Mouse (Mus musculus): ENCODE measurements around the gene Csnk1g2. TPM values are rescaled to one million over a fixed set of nuclear protein-coding genes. Genes with fewer than 3 reads are reported as not detected.

Gene Csnk1g2
- polyA plus RNA-seq (2016; fragmentation: Nextera tagmentation; extraction: Ambion mirVana) = 123 and 133 TPM in 2 replicates

DNA sequence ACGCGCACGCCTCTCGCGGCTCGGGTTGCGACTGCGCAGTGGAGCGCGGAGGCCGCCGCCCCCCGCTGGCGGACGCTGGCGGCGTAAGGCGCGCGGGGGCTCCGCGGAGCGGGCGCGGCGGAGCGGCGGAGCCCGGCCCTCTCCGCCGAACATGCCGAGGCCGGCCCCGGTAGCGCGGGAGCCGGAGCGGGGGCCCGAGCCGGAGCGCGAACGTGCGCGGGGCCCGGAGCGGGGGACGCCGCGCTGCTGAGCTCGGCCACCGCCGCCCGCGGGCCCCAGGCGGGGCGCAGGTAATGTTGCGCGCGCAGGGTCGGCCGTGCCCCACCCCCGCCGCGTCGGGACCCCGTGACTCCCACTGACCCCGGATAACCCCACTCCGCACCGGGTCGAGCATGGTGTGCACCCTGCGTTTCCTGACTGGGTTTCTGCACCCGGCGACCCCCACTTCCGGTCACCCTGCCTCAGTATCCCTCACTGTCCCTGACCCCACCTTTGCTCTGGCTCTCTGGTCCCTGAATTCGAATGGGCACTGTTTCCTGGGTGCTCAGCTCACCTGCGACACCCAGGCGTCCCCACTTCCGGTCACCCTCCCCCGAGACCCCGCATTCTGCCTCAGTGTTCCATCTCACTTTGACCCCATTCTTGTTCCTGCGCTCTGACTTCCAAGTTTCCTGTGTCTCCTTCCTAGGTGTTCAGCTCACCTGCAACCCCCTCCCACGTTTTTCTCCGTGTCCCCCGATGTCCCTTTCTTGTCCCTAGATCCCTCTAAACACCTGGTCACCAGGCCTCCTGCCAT is at the start of gene Csnk1g2:
Gene Csnk1g2 (plus strand): TSS at position 178 of the 796 bp plus-strand sequence.
- Histone ChIP-seq H3K27me3 (ENCODE audit: poor library complexity, severe bottlenecking) (no peaks in the 10 kb centered on the region), H3K4me1 (peaks cover 59% of the 10 kb centered on the region), H3K36me3 (replicated peaks) (peaks cover 22% of the 10 kb centered on the region), H3K4me3 (peak within 1 kb of the TSS; percentile 84), H3K9me3 (no peaks in the 10 kb centered on the region), H3K27ac (peak within 1 kb of the TSS; percentile 96)
- peak; percentile 38 for DNase-seq (ENCODE audit: extremely low spot score, low spot score)
- WGBS = under 1% methylated on average over 75 of the region's 85 CpGs

GRCm38 (mm10) chr10:80573944-80574343 is 48.7 kb upstream of the Csnk1g2 start:
- H3K4me3 ChIP-seq = peak overlapping the region; percentile 85; the same call in 1 of the 2 replicates
- H3K9me3 ChIP-seq = no peaks in the 10 kb centered on the region
- no peak for DNase-seq (ENCODE audit: extremely low spot score, low spot score)
- H3K4me1 ChIP-seq = peaks cover 98% of the 10 kb centered on the region
- 56% methylated on average over 9 of the region's 9 CpGs for WGBS
- H3K36me3 ChIP-seq (replicated peaks) = peaks cover 4% of the 10 kb centered on the region
- no peaks in the 10 kb centered on the region for H3K27me3 ChIP-seq (ENCODE audit: poor library complexity, severe bottlenecking)
- peak overlapping the region; percentile 13; the same call in 1 of the 2 replicates for H3K27ac ChIP-seq

DNA sequence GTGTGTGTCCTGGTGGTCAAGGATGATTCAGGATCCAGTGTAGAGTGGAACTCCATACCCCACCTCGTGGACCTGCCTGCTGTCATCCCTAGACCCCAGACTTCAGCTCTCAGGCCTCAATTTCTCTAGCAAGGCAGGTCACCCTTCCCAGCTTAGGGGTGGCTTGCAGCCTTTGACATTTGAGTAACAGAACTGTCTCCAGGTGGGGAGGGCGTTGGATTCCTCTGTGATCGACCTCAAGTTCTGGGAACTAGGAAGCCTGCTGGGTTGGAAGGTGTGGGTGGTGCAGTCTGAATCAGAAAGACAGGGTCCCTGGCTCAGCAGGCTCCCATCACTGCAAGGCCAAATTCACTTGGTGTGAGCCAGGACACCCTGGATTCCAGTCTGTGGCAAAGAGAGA is 47.7 kb upstream of the Csnk1g2 start:
- peak overlapping the region; percentile 85 for H3K4me3 ChIP-seq
- peaks cover 95% of the 10 kb centered on the region for H3K4me1 ChIP-seq
- no peak overlapping the region for H3K27ac ChIP-seq
- H3K9me3 ChIP-seq = no peaks in the 10 kb centered on the region
- no peaks in the 10 kb centered on the region for H3K36me3 ChIP-seq (replicated peaks)
- no peaks in the 10 kb centered on the region for H3K27me3 ChIP-seq (ENCODE audit: poor library complexity, severe bottlenecking)
- no peak for DNase-seq (ENCODE audit: extremely low spot score, low spot score)
- WGBS = 79% methylated on average over 3 of the region's 3 CpGs

GRCm38 (mm10) chr10:80575925-80576324 is 46.7 kb upstream of the Csnk1g2 start:
- DNase-seq (ENCODE audit: extremely low spot score, low spot score) = no peak
- Histone ChIP-seq H3K9me3 (no peaks in the 10 kb centered on the region), H3K4me3 (peak overlapping the region; percentile 85), H3K27me3 (ENCODE audit: poor library complexity, severe bottlenecking) (no peaks in the 10 kb centered on the region), H3K27ac (peak overlapping the region; percentile 91), H3K4me1 (peaks cover 85% of the 10 kb centered on the region), H3K36me3 (replicated peaks) (no peaks in the 10 kb centered on the region)
- WGBS = 16% methylated on average over 17 of the region's 17 CpGs

DNA sequence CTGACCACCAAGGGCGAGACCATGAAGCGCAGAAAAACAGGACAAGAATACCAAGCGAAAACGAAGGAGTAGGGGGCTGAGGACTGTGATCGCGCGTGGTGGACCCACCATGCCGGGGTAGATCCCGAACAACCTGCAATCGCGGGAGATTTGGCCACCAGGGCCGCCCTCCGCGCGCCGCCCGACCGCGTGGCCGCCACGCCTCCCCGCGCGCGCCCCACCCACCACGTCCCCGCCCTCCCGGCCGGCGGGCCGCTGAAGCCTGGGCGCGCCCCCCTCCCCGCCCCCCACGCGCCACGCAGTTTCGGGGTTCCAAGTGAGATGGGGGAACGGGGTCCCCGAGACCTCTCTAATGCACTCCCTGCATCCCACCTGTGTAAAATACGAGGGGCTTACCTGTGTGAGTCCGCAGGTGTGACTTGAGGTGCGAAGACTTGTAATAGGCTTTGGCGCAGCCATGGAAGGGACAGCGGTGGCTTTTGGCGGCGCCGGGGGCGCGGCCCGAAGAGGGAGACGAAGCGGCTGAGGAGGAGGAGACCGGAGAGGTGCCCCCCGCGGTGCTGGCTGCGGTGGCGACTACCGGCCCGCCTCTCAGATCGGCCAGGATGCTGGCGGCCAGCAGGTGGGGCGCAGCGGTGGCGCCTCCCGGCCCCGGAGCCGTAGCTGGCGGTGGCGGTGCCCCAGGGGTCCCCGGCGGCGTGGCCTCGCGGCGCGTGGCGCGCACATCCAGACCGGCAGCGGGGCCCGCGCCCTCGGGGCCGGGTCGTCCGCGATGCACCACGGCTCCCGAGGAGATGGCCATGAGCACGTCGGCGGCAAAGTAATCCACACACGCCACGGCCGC is 46.1 kb upstream of the Csnk1g2 start:
- WGBS = under 1% methylated on average over 95 of the region's 96 CpGs
- peak; percentile 62 for DNase-seq (ENCODE audit: extremely low spot score, low spot score)
- H3K36me3 ChIP-seq (replicated peaks) = no peaks in the 10 kb centered on the region; the same call in 1 of the 2 replicates
- H3K27ac ChIP-seq = peak overlapping the region; percentile 91
- H3K4me3 ChIP-seq = peak overlapping the region; percentile 85
- no peaks in the 10 kb centered on the region for H3K27me3 ChIP-seq (ENCODE audit: poor library complexity, severe bottlenecking)
- no peaks in the 10 kb centered on the region for H3K9me3 ChIP-seq
- H3K4me1 ChIP-seq = peaks cover 78% of the 10 kb centered on the region

DNA sequence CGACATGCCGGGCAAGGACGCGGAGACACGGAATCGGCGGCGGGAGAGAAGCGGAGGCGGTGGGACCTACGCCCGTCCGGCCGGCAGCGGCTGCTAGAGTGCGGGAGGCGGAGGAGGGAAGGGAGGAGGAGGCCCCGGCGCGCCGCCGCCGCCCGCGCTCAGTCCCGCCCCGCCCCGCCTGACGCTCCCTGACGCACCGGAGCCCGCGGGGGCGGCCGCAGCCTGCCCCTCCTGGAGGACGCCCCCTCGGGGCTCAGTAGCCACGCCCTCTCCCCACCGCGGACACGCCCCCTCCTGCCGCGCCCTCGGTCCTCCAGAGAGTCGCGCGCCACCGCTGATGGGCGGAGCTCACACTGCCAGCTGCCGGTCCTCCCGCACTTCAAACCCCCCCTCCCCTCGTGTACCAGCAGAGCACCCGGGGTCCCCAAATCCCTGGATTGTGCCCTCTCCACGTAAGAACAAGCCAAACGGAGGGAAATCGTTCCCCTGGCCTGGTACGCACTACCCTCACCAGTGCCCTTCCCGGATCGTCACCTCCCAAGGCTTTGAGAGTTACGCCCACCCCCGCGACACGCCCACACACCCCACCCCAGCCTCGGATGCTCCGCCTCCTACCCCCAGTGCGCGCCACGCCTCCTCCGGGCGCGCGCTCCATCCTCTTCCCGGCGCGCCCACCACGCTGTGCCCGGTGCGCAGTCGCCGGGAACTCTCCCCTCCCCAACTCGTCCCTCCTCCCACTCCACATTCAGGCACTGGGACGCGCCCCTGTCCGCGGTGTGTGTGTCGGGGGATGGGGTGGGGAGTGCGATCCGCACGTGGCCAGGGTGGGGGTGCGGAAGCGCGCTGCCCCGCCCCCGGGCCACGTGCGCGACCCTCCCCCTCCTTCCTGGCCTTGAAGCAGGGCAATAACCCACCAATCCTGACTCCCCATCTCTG is 45.2 kb upstream of the Csnk1g2 start, which contains the start of gene Klf16:
Gene Klf16 (minus strand): TSS at position 127 of the 936 bp plus-strand sequence.
- no peaks in the 10 kb centered on the region for H3K27me3 ChIP-seq (ENCODE audit: poor library complexity, severe bottlenecking)
- H3K9me3 ChIP-seq = no peaks in the 10 kb centered on the region
- H3K27ac ChIP-seq = peak within 1 kb of the TSS; percentile 91
- DNase-seq (ENCODE audit: extremely low spot score, low spot score) = peak; percentile 96
- peaks cover 70% of the 10 kb centered on the region for H3K4me1 ChIP-seq
- peaks cover 4% of the 10 kb centered on the region for H3K36me3 ChIP-seq (replicated peaks)
- peak within 1 kb of the TSS; percentile 85 for H3K4me3 ChIP-seq
- WGBS = under 1% methylated on average over 95 of the region's 97 CpGs

DNA sequence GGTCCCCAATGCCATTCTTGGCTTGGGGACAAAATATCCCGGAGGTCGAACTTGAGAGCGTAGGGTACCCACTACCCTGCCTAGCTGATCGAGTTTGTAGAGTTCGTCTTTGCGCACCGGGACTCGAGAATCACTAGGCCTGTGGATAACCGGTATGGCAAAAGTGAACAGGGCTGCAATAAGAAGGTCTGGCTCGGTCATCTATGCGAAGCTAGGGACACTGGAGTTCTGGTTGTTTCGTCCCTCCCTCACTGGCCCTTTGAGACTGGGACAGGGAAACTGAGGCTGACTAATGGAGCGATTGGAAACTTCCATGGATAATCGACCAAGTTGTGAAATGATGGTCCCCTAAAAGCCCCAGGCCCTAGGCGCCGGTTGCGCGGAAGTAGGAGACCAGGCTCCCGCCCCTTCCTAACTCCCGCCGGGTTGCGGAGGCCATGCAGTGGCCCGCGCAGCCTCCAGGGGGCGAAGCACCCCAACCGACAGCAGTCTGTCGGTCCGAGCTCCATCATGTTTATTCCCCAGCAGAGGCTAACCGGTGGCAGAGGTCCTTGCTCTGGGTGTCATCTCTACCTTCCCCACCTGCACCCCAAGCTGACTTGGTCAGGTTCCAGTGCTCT is 44.4 kb upstream of the Csnk1g2 start:
- WGBS = under 1% methylated on average over 29 of the region's 29 CpGs
- H3K4me1 ChIP-seq = peaks cover 62% of the 10 kb centered on the region

DNA sequence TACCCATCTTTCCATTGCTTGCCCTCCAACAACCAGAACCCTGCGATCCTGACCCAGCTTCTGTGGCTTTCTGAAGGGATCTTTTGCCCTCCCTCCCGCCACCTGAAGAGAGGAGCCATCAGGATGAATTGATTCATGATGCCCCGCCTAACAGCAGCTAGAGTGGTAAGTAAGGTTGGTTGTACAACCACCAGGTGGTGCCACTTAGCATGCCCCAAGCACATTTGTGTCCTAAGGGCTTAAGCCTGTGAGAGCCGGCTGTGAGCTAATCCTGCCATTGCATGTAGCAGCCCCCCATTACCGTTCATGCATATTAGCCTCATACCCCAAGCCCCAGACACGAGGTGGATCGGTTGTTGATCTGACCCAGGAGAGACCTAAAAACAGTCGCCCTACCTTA is 43.7 kb upstream of the Csnk1g2 start:
- Histone ChIP-seq H3K27me3 (ENCODE audit: poor library complexity, severe bottlenecking) (no peaks in the 10 kb centered on the region), H3K9me3 (no peaks in the 10 kb centered on the region), H3K27ac (peak overlapping the region; percentile 91), H3K36me3 (replicated peaks) (peaks cover 15% of the 10 kb centered on the region), H3K4me3 (peak overlapping the region; percentile 85), H3K4me1 (peaks cover 62% of the 10 kb centered on the region)
- WGBS = 6% methylated on average over 8 of the region's 8 CpGs
- DNase-seq (ENCODE audit: extremely low spot score, low spot score) = peak; percentile 51

More for the DNA sequence above, 44.4 kb upstream of the Csnk1g2 start:
- DNase-seq (ENCODE audit: extremely low spot score, low spot score) = peak; percentile 86
- H3K27me3 ChIP-seq (ENCODE audit: poor library complexity, severe bottlenecking) = no peaks in the 10 kb centered on the region
- peaks cover 9% of the 10 kb centered on the region for H3K36me3 ChIP-seq (replicated peaks)
- H3K27ac ChIP-seq = peak overlapping the region; percentile 91
- peak overlapping the region; percentile 85 for H3K4me3 ChIP-seq
- no peaks in the 10 kb centered on the region for H3K9me3 ChIP-seq

DNA sequence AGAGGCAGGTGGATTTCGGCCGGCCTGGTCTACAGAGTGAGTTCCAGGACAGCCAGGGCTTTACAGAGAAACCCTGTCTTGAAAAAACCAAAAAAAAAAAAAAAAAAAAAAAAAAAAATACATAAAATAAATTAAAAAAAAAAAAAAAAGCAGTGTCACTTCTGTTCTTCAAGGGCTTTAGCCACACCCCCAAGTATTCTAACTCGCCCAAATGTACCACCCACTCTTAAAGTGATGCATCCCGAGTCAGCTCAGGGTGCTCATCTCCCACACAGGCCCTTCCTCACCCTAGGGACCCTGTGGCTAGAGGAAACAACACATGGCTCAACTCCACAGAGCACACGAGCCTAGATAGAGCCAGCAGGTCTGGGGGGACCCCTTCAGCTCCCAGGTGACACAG is 39.6 kb upstream of the Csnk1g2 start:
- no peaks in the 10 kb centered on the region for H3K27me3 ChIP-seq (ENCODE audit: poor library complexity, severe bottlenecking)
- 87% methylated on average over 5 of the region's 5 CpGs for WGBS
- H3K27ac ChIP-seq = no peak overlapping the region
- DNase-seq (ENCODE audit: extremely low spot score, low spot score) = no peak
- H3K4me3 ChIP-seq = no peak overlapping the region
- H3K9me3 ChIP-seq = no peaks in the 10 kb centered on the region
- peaks cover 55% of the 10 kb centered on the region for H3K4me1 ChIP-seq
- peaks cover 48% of the 10 kb centered on the region for H3K36me3 ChIP-seq (replicated peaks)

- no peaks in the 10 kb centered on the region for H3K9me3 ChIP-seq
- H3K4me3 ChIP-seq = peak overlapping the region; percentile 14
- H3K27ac ChIP-seq = no peak overlapping the region
- WGBS = 69% methylated on average over 12 of the region's 12 CpGs
- no peak for DNase-seq (ENCODE audit: extremely low spot score, low spot score)
- no peaks in the 10 kb centered on the region for H3K27me3 ChIP-seq (ENCODE audit: poor library complexity, severe bottlenecking)
- H3K36me3 ChIP-seq (replicated peaks) = peaks cover 48% of the 10 kb centered on the region
- peaks cover 55% of the 10 kb centered on the region for H3K4me1 ChIP-seq
Measured at GRCm38 (mm10) chr10:80584045-80584488, 38.6 kb upstream of the Csnk1g2 start.

- Histone ChIP-seq H3K27me3 (ENCODE audit: poor library complexity, severe bottlenecking) (no peaks in the 10 kb centered on the region), H3K36me3 (replicated peaks) (peaks cover 48% of the 10 kb centered on the region), H3K4me3 (no peak overlapping the region; the same call in 1 of the 2 replicates), H3K27ac (peak overlapping the region; percentile 40; the same call in 1 of the 2 replicates), H3K9me3 (no peaks in the 10 kb centered on the region), H3K4me1 (peaks cover 59% of the 10 kb centered on the region)
- 77% methylated on average over 12 of the region's 12 CpGs for WGBS
- DNase-seq (ENCODE audit: extremely low spot score, low spot score) = no peak
Measured at GRCm38 (mm10) chr10:80584642-80585552, 37.7 kb upstream of the Csnk1g2 start.

Measured in forebrain, embryonic 10.5 days (tissue).